Mouse (Mus musculus) T-helper 2 cell (primary cell): ENCODE data around the gene Coro1c.

Experiments
- in situ Hi-C: fragments of 300-600 bp; cut with MboI, MseI; formaldehyde crosslinking; loops from one replicate; pipeline ENCODE4 v1.15.1; 2025; ENCODE audit warnings: high pct_unique_total_duplicates

Gene Coro1c

GRCm38 (mm10) chr5:113929526-113929925 lies 21.0 kb upstream of the Coro1c start:
- in situ Hi-C loops = no loop called here

GRCm38 (mm10) chr5:113924608-113925007 lies 16.1 kb upstream of the Coro1c start:
- in situ Hi-C loops = no loop called here

- in situ Hi-C loops = no loop called here
Observed at GRCm38 (mm10) chr5:113921310-113922166, 13.0 kb upstream of the Coro1c start.

GRCm38 (mm10) chr5:113919060-113919459 lies 10.5 kb upstream of the Coro1c start:
- in situ Hi-C loops = no loop called here

- in situ Hi-C loops = no loop called here
Observed at GRCm38 (mm10) chr5:113918654-113919053, 10.1 kb upstream of the Coro1c start.

GRCm38 (mm10) chr5:113910705-113911104 lies 2.1 kb upstream of the Coro1c start:
- in situ Hi-C loops = no loop called here

GRCm38 (mm10) chr5:113910065-113910701 lies 1.6 kb upstream of the Coro1c start:
- in situ Hi-C loops = no loop called here

- in situ Hi-C loops = no loop called here
Observed at GRCm38 (mm10) chr5:113907786-113908567, 581 bp downstream of the Coro1c start.

- in situ Hi-C loops = no loop called here
Observed at GRCm38 (mm10) chr5:113906958-113907735, 1.4 kb downstream of the Coro1c start.

- in situ Hi-C loops = no loop called here
Observed at GRCm38 (mm10) chr5:113904987-113905386, 3.6 kb downstream of the Coro1c start.

GRCm38 (mm10) chr5:113902983-113903382 lies 5.6 kb downstream of the Coro1c start:
- in situ Hi-C loops = no loop called here

- in situ Hi-C loops = no loop called here
Observed at GRCm38 (mm10) chr5:113902017-113902416, 6.5 kb downstream of the Coro1c start.

GRCm38 (mm10) chr5:113901074-113901571 lies 7.4 kb downstream of the Coro1c start:
- in situ Hi-C loops = no loop called here

- in situ Hi-C loops = loop anchor here (5.0 kb wide), 1 partner anchor 37 kb away; no protein-coding TSS in a partner anchor
Observed at GRCm38 (mm10) chr5:113899543-113899942, 9.0 kb downstream of the Coro1c start.

- in situ Hi-C loops = no loop called here
Observed at GRCm38 (mm10) chr5:113892005-113892404, 16.6 kb downstream of the Coro1c start.

GRCm38 (mm10) chr5:113890874-113891273 lies 17.7 kb downstream of the Coro1c start:
- in situ Hi-C loops = no loop called here

- in situ Hi-C loops = no loop called here
Observed at GRCm38 (mm10) chr5:113889912-113890311, 18.6 kb downstream of the Coro1c start.

GRCm38 (mm10) chr5:113889181-113889906 lies 19.2 kb downstream of the Coro1c start:
- in situ Hi-C loops = no loop called here

- in situ Hi-C loops = no loop called here
Observed at GRCm38 (mm10) chr5:113888186-113888795, 20.3 kb downstream of the Coro1c start.

GRCm38 (mm10) chr5:113887132-113887531 lies 21.4 kb downstream of the Coro1c start:
- in situ Hi-C loops = no loop called here
